Mouse (Mus musculus): ENCODE results near the gene Gm9970.
A peak's percentile ranks its signal among the peaks of the same experiment; 100 is the strongest.
"Not testable (repeated sequence)": the region's sequence is repeated elsewhere in the genome, so short reads cannot be mapped to it uniquely, and the experiment has no call there.

Gm9970 gene

GRCm38 (mm10) chr5:31221304-31221945, 19.6 kb downstream of the Gm9970 start:
- peak; percentile 47 for DNase-seq

- DNase-seq, result peak; percentile 98
These were observed 20.4 kb downstream of the Gm9970 start, which contains the start of gene Ppm1g for GRCm38 (mm10) chr5:31220448-31221303. TSS of gene Ppm1g (minus strand) at chr5:31220687.

- no peak for DNase-seq
These were observed 21.1 kb downstream of the Gm9970 start for GRCm38 (mm10) chr5:31219911-31220447.

GRCm38 (mm10) chr5:31219474-31219873, 21.6 kb downstream of the Gm9970 start:
- DNase-seq, result no peak

- no peak for DNase-seq
These were observed 22.0 kb downstream of the Gm9970 start for GRCm38 (mm10) chr5:31219070-31219469.

- DNase-seq, result no peak
These were observed 22.7 kb downstream of the Gm9970 start for GRCm38 (mm10) chr5:31218294-31218693.

GRCm38 (mm10) chr5:31216554-31216953, 24.5 kb downstream of the Gm9970 start:
- DNase-seq, result not testable (repeated sequence)

- no peak for DNase-seq
These were observed 36.6 kb downstream of the Gm9970 start for GRCm38 (mm10) chr5:31204421-31204820.

GRCm38 (mm10) chr5:31203866-31204265, 37.2 kb downstream of the Gm9970 start:
- DNase-seq, result no peak

- DNase-seq, result no peak
These were observed 38.1 kb downstream of the Gm9970 start for GRCm38 (mm10) chr5:31202933-31203332.

- peak; percentile 93 for DNase-seq
These were observed 39.1 kb downstream of the Gm9970 start, which contains the start of gene Zfp513 for GRCm38 (mm10) chr5:31201742-31202590. TSS of gene Zfp513 (minus strand) at chr5:31202303.

GRCm38 (mm10) chr5:31201042-31201741, 39.8 kb downstream of the Gm9970 start:
- no peak for DNase-seq

- no peak for DNase-seq
These were observed 40.7 kb downstream of the Gm9970 start for GRCm38 (mm10) chr5:31200327-31200768.

GRCm38 (mm10) chr5:31199893-31200292, 41.1 kb downstream of the Gm9970 start:
- DNase-seq, result peak; percentile 27

GRCm38 (mm10) chr5:31199321-31199892, 41.6 kb downstream of the Gm9970 start:
- no peak for DNase-seq

- DNase-seq, result no peak
These were observed 42.3 kb downstream of the Gm9970 start for GRCm38 (mm10) chr5:31198616-31199320.

GRCm38 (mm10) chr5:31198170-31198569, 42.9 kb downstream of the Gm9970 start:
- no peak for DNase-seq

- DNase-seq, result no peak
These were observed 44.0 kb downstream of the Gm9970 start for GRCm38 (mm10) chr5:31197072-31197471.

- DNase-seq, result no peak
These were observed 44.8 kb downstream of the Gm9970 start for GRCm38 (mm10) chr5:31196207-31196606.

- no peak for DNase-seq
These were observed 45.4 kb downstream of the Gm9970 start for GRCm38 (mm10) chr5:31195671-31196070.
